Mouse (Mus musculus): ENCODE measurements at regions not wholly inside any gene's neighbourhood (a gene's known extent, or its start where the extent isn't known, plus 50 kb on each side); places are given as distances from the start of the nearest gene placed in this dataset.

DNA sequence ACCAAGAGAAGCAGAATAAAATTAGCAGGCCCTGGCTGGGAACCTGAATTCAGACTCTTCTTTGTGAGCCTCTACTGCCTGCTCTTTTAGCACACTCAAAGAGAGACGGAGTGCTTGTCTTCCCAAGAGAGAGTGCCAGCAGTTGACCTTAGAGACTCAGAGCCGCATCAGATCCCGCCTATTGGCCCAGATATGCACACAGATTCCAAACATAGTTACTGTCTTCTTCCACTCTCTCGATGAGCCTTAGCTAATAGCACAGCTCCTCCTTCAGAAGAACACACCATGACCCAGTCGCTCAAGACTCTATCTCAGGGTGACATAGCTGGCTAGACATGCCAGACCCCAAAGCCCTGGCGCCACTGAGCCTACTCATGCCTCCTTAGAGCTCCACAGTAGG lies 139.8 kb downstream of the Fgf18 start:
- WGBS, result 83% methylated on average over 6 of the region's 6 CpGs
- no peak for ATAC-seq
- no peaks in the 10 kb centered on the region for H3K9me3 ChIP-seq (replicated peaks)
- peaks cover 8% of the 10 kb centered on the region for H3K4me1 ChIP-seq
- H3K4me2 ChIP-seq, result no peak overlapping the region
- H3K27ac ChIP-seq, result no peak overlapping the region
- H3K36me3 ChIP-seq (ENCODE audit: poor library complexity, severe bottlenecking), result no peaks in the 10 kb centered on the region
- H3K9ac ChIP-seq, result no peak overlapping the region
- H3K4me3 ChIP-seq, result no peak overlapping the region
- no peaks in the 10 kb centered on the region for H3K27me3 ChIP-seq

GRCm38 (mm10) chr11:33005183-33005582 lies 142.0 kb downstream of the Fgf18 start:
- Histone ChIP-seq H3K9ac (no peak overlapping the region), H3K36me3 (ENCODE audit: poor library complexity, severe bottlenecking) (no peaks in the 10 kb centered on the region), H3K9me3 (replicated peaks) (no peaks in the 10 kb centered on the region), H3K4me2 (no peak overlapping the region), H3K27me3 (no peaks in the 10 kb centered on the region), H3K27ac (no peak overlapping the region), H3K4me1 (peaks cover 8% of the 10 kb centered on the region), H3K4me3 (no peak overlapping the region)
- no peak for ATAC-seq
- WGBS, result 39% methylated on average over 4 of the region's 4 CpGs

DNA sequence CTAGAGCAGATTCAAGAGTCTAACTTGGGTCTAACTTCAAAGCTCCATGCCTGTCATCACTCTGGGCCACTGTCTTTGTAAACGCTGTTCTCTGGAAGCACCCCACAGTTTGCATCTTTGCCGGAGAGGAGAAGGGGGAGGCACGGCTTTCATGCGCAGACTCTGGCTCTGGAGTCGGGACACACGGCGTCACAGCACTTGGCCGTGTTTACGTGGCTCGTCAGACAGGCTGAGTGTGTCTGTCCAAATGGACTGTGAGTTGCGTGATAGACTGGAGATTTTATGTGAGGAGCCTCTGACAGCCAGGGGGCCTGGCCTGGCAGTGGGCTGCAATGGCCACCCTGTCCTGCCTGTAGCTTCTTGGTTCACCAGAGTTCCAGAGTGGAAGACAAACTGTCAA lies 142.6 kb downstream of the Fgf18 start:
- no peak overlapping the region for H3K9ac ChIP-seq
- WGBS, result 89% methylated on average over 11 of the region's 11 CpGs
- H3K27ac ChIP-seq, result no peak overlapping the region
- H3K4me2 ChIP-seq, result no peak overlapping the region
- no peak overlapping the region for H3K4me3 ChIP-seq
- peaks cover 8% of the 10 kb centered on the region for H3K4me1 ChIP-seq
- ATAC-seq, result no peak
- no peaks in the 10 kb centered on the region for H3K9me3 ChIP-seq (replicated peaks)
- H3K27me3 ChIP-seq, result no peaks in the 10 kb centered on the region
- H3K36me3 ChIP-seq (ENCODE audit: poor library complexity, severe bottlenecking), result no peaks in the 10 kb centered on the region

DNA sequence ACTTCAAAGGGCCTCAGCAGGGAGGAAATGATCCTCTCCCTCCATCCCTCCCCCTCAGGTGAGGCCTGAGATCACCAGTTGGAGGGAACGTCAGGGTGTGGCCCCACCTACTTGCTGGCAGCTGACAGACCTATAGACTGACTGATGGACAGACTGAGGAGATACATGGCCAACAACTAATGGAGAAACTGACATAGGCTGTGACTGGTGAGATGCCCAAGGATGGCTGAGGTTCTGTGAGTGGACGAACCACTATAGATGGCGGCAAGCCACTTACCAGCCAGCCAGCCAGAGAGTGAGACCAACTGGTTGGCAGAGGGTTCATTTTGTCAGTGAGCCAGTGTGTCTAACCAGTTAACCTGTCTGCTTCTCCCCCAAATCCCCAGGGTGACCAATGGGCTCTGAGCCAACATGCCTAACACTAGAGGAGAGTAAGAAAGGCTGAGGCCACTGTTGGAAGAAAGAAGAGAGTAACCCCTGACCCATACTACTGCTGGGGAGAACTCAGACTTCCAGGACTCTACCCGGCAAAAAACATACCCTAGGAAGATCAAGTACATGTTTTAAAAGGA lies 147.4 kb downstream of the Fgf18 start:
- WGBS, result 81% methylated on average over 4 of the region's 4 CpGs
- H3K4me1 ChIP-seq, result no peaks in the 10 kb centered on the region
- ATAC-seq, result no peak

GRCm38 (mm10) chr11:32998687-32999605 lies 148.3 kb downstream of the Fgf18 start:
- Histone ChIP-seq H3K27ac (no peak overlapping the region), H3K9me3 (replicated peaks) (no peaks in the 10 kb centered on the region), H3K27me3 (no peaks in the 10 kb centered on the region), H3K4me2 (no peak overlapping the region), H3K4me1 (no peaks in the 10 kb centered on the region), H3K4me3 (no peak overlapping the region), H3K9ac (no peak overlapping the region), H3K36me3 (ENCODE audit: poor library complexity, severe bottlenecking) (no peaks in the 10 kb centered on the region)
- 88% methylated on average over 14 of the region's 14 CpGs for WGBS
- ATAC-seq, result no peak

More for the DNA sequence above, 147.4 kb downstream of the Fgf18 start:
- Histone ChIP-seq H3K4me3 (no peak overlapping the region), H3K27me3 (no peaks in the 10 kb centered on the region), H3K9ac (no peak overlapping the region), H3K27ac (no peak overlapping the region), H3K36me3 (ENCODE audit: poor library complexity, severe bottlenecking) (no peaks in the 10 kb centered on the region), H3K4me2 (no peak overlapping the region), H3K9me3 (replicated peaks) (no peaks in the 10 kb centered on the region)

DNA sequence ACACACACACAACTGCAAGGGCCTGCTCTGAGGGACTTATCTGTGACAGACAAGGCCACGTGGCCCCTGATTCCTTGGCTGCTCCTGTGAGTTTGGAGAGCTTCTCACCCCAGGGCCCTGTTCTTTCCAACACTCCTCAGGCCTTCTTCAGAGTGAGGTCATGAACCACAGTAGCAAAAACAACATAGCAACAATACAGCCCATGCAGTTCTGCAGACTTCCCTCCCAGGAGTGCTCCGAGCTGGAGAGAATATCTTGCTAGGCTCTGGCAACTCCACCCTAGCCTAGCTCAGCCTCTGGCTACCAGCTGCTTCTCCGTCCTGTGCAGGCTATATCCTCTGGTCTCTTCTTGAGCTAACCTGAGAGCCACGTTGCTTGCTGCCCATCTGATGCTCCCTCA lies 152.8 kb downstream of the Fgf18 start:
- no peaks in the 10 kb centered on the region for H3K4me1 ChIP-seq
- no peak for ATAC-seq
- no peak overlapping the region for H3K4me3 ChIP-seq
- no peaks in the 10 kb centered on the region for H3K36me3 ChIP-seq (ENCODE audit: poor library complexity, severe bottlenecking)
- WGBS, result 79% methylated on average over 4 of the region's 4 CpGs
- no peak overlapping the region for H3K9ac ChIP-seq
- no peak overlapping the region for H3K4me2 ChIP-seq
- no peaks in the 10 kb centered on the region for H3K27me3 ChIP-seq
- no peak overlapping the region for H3K27ac ChIP-seq
- H3K9me3 ChIP-seq (replicated peaks), result no peaks in the 10 kb centered on the region

GRCm38 (mm10) chr11:32993439-32993838 lies 153.8 kb downstream of the Fgf18 start:
- no peaks in the 10 kb centered on the region for H3K4me1 ChIP-seq
- no peaks in the 10 kb centered on the region for H3K9me3 ChIP-seq (replicated peaks)
- H3K27me3 ChIP-seq, result no peaks in the 10 kb centered on the region
- no peaks in the 10 kb centered on the region for H3K36me3 ChIP-seq (ENCODE audit: poor library complexity, severe bottlenecking)
- no peak overlapping the region for H3K4me3 ChIP-seq
- H3K27ac ChIP-seq, result no peak overlapping the region
- H3K9ac ChIP-seq, result no peak overlapping the region
- no peak for ATAC-seq
- WGBS, result 88% methylated on average over 8 of the region's 8 CpGs
- no peak overlapping the region for H3K4me2 ChIP-seq

DNA sequence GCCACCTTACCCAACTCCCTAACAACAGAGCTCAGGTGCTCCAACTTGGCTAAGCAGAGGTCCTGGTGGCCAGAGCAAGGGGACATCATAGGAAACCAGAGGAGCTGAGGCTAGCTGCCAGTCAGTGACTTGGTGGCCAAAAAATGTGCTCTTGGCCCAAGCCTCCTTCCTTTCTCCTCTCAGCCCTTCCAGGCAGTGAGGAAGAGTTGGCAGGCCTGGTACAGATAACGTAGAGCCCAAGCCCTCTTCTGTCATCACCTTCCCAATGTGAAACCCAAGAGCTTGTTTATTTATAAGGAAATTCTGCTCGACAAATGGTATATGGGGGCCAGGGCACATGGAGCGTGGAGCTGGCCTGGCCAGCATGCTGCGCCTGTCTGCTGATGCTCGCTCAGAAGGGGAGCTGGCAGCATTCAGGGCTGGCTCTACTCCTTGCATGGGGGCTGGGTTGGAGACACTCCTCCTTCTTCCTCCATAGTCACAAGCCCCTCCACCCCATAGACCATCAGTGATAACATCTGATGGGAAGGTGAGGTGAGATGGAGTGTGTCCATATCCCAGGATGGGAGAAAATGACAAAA lies 156.1 kb downstream of the Fgf18 start:
- Histone ChIP-seq H3K36me3 (ENCODE audit: poor library complexity, severe bottlenecking) (no peaks in the 10 kb centered on the region), H3K27ac (no peak overlapping the region), H3K4me3 (no peak overlapping the region), H3K27me3 (no peaks in the 10 kb centered on the region), H3K9ac (no peak overlapping the region), H3K4me1 (no peaks in the 10 kb centered on the region), H3K9me3 (replicated peaks) (no peaks in the 10 kb centered on the region), H3K4me2 (no peak overlapping the region)
- 91% methylated on average over 5 of the region's 5 CpGs for WGBS
- no peak for ATAC-seq

DNA sequence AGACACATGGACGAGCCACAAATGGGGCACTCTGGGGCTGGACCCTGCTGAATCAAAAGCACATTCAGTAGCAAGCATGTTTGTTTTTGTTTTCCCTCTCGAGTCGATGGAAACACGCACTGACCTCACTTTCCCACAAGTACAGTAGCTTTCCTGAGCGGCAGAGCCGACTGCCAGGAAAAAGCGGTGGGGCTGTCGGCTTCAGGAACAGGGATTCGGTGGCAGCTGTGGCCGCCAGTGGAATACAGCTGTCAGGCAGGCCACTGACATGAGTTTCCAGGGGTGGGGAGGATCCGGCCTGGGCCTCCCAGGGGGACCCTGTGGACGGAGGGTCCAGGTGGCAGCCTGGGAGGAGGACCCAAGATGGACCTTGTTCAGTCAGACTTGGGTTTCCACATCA lies 157.0 kb downstream of the Fgf18 start:
- H3K27ac ChIP-seq, result no peak overlapping the region

GRCm38 (mm10) chr11:32978899-32979298 lies 154.5 kb upstream of the Smim23 start:
- 87% methylated on average over 7 of the region's 7 CpGs for WGBS
- no peak overlapping the region for H3K4me3 ChIP-seq

More for the DNA sequence above, 157.0 kb downstream of the Fgf18 start:
- H3K27me3 ChIP-seq, result no peaks in the 10 kb centered on the region
- no peak overlapping the region for H3K9ac ChIP-seq
- H3K4me1 ChIP-seq, result no peaks in the 10 kb centered on the region
- ATAC-seq, result no peak
- H3K36me3 ChIP-seq (ENCODE audit: poor library complexity, severe bottlenecking), result no peaks in the 10 kb centered on the region
- H3K4me3 ChIP-seq, result no peak overlapping the region
- 91% methylated on average over 12 of the region's 12 CpGs for WGBS
- H3K4me2 ChIP-seq, result no peak overlapping the region
- no peaks in the 10 kb centered on the region for H3K9me3 ChIP-seq (replicated peaks)

GRCm38 (mm10) chr11:32976572-32976971 lies 152.2 kb upstream of the Smim23 start:
- no peak for ATAC-seq
- no peak overlapping the region for H3K4me2 ChIP-seq
- H3K36me3 ChIP-seq (ENCODE audit: poor library complexity, severe bottlenecking), result no peaks in the 10 kb centered on the region
- whole genome bisulfite sequencing, result 86% methylated on average over 2 of the region's 2 CpGs
- peaks cover 2% of the 10 kb centered on the region; the same call in 1 of the 2 replicates for H3K27me3 ChIP-seq
- no peak overlapping the region for H3K4me3 ChIP-seq
- H3K27ac ChIP-seq, result no peak overlapping the region
- no peaks in the 10 kb centered on the region for H3K4me1 ChIP-seq
- H3K9ac ChIP-seq, result no peak overlapping the region
- no peaks in the 10 kb centered on the region for H3K9me3 ChIP-seq (replicated peaks)

More at GRCm38 (mm10) chr11:32978899-32979298, 154.5 kb upstream of the Smim23 start:
- no peak for ATAC-seq
- H3K4me2 ChIP-seq, result no peak overlapping the region
- H3K27ac ChIP-seq, result no peak overlapping the region
- H3K9ac ChIP-seq, result no peak overlapping the region
- no peaks in the 10 kb centered on the region for H3K9me3 ChIP-seq (replicated peaks)
- peaks cover 1% of the 10 kb centered on the region; the same call in 1 of the 2 replicates for H3K27me3 ChIP-seq
- H3K4me1 ChIP-seq, result no peaks in the 10 kb centered on the region
- H3K36me3 ChIP-seq (ENCODE audit: poor library complexity, severe bottlenecking), result no peaks in the 10 kb centered on the region

DNA sequence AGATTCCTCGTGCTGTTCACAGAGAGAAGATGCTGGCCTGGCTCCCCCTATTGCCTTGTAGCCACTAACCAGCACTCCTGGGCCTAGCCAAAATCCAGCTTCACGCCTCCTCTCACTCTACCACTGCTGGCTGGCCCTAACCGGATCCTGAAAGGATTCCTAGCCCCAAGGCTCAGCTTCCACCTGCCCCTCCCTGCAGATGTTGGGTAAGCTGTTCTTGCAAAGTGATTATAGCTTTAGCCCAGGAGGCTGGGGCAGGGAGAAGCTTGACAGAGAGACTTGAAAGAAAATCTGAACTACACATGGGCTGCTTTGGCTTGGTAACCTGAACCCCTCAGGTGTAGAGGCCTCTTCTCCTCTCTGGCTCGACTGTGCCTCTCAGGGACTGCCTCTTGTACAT lies 149.0 kb upstream of the Smim23 start:
- WGBS, result 63% methylated on average over 4 of the region's 4 CpGs
- H3K27ac ChIP-seq, result no peak overlapping the region
- H3K4me2 ChIP-seq, result no peak overlapping the region
- no peaks in the 10 kb centered on the region for H3K9me3 ChIP-seq (replicated peaks)
- H3K4me1 ChIP-seq, result no peaks in the 10 kb centered on the region
- H3K9ac ChIP-seq, result no peak overlapping the region
- peaks cover 2% of the 10 kb centered on the region; the same call in 1 of the 2 replicates for H3K27me3 ChIP-seq
- H3K36me3 ChIP-seq (ENCODE audit: poor library complexity, severe bottlenecking), result no peaks in the 10 kb centered on the region
- no peak for ATAC-seq
- no peak overlapping the region for H3K4me3 ChIP-seq
